Mouse (Mus musculus): Measurements from ENCODE around the gene Cmbl. TPM values are rescaled to one million over a fixed set of nuclear protein-coding genes. Genes with fewer than 3 reads are reported as not detected.

Cmbl gene
- polyA plus RNA-seq, 1 experiment from 2014 or later, result 1.7 TPM

DNA sequence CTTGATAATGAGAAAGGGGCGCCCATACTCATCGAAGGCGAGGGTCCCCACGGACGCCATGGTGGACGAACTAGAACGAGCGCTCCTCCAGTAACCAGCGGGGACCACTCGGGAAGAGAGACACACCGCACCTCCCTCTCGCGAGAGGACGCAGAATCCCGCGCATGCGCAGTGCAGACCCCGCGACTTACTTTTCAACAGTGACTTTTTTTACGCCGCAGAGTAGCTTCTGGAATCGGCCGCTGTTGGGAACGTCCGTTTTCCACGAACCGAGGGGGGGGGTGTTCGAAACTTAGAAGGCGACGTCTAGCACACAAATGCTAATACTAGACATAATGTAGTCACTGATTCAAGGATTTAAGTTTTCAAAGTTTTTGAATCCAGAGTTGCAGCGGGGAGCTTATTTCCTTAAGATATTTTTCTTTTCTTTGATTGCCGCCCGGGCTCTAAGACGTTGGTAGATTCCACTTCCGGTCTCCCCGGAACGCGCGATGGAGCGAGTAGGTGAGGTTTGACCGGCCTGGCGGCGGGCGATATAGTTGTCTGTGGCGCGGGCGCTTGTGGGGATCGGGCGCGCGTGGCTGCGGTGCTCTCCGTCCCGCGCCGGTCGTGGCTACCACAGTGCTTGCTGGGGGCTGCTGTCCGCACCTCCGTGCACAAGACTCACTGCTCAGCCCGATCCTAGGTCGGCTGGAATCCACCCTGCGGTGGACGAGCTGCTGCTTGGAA lies 36.6 kb downstream of the Cmbl start, which contains the start of the genes Cct5 and Fam173b:
Cct5 (minus strand) TSS at position 159 of the 729 bp plus-strand sequence.
Fam173b (plus strand) TSS at position 207 of the 729 bp plus-strand sequence.
- under 1% methylated on average over 63 of the region's 63 CpGs for WGBS
- peak within 1 kb of the TSS; percentile 93 for H3K4me2 ChIP-seq (ENCODE audit: low read depth, low read length)
- H3K4me1 ChIP-seq (ENCODE audit: control insufficient read depth, insufficient read depth, low read length), result peaks cover 26% of the 10 kb centered on the region
- H3K9ac ChIP-seq (replicated peaks; ENCODE audit: low read depth, low read length), result peak within 1 kb of the TSS; percentile 86
- H3K4me3 ChIP-seq (ENCODE audit: low read depth, low read length), result peak within 1 kb of the TSS; percentile 88
- H3K27ac ChIP-seq (ENCODE audit: low read depth, low read length), result peak within 1 kb of the TSS; percentile 94
- peak; percentile 92 for ATAC-seq (ENCODE audit: low read depth)
- no peaks in the 10 kb centered on the region for H3K9me3 ChIP-seq (ENCODE audit: control insufficient read depth, low read length)
- 0 out of 2 replicates have a peak, but pooled peaks cover 4% of the 10 kb centered on the region for H3K36me3 ChIP-seq (ENCODE audit: control insufficient read depth, insufficient read depth, low read length)
- no peaks in the 10 kb centered on the region for H3K27me3 ChIP-seq (ENCODE audit: control insufficient read depth, insufficient read depth, low read length)

DNA sequence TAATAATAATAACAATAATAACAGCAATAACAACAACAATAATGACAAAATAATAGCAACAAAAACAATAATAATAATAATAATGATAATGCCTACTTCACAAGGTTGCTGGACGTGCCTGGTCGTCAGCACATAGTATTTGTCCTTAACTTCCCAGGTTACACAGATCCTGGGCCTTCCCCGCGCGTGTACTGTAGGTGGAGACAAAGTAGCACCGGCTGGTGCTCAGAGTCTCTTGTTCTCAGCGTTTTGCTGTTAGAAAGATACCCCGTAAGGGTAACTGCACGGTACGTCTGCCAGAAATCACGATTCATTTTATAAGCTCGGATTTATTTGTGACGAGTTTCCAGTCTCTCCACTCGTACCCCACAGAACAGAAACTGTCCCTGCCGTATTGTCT lies 37.2 kb downstream of the Cmbl start:
- peak; percentile 82 for ATAC-seq (ENCODE audit: low read depth)
- peak overlapping the region; percentile 94 for H3K27ac ChIP-seq (ENCODE audit: low read depth, low read length)
- H3K9ac ChIP-seq (replicated peaks; ENCODE audit: low read depth, low read length), result peak overlapping the region; percentile 86
- no peaks in the 10 kb centered on the region for H3K9me3 ChIP-seq (ENCODE audit: control insufficient read depth, low read length)
- peak overlapping the region; percentile 88 for H3K4me3 ChIP-seq (ENCODE audit: low read depth, low read length)
- 0 out of 2 replicates have a peak, but pooled peaks cover under 1% of the 10 kb centered on the region for H3K36me3 ChIP-seq (ENCODE audit: control insufficient read depth, insufficient read depth, low read length)
- H3K4me2 ChIP-seq (ENCODE audit: low read depth, low read length), result peak overlapping the region; percentile 61
- 4% methylated on average over 15 of the region's 15 CpGs for WGBS
- H3K27me3 ChIP-seq (ENCODE audit: control insufficient read depth, insufficient read depth, low read length), result no peaks in the 10 kb centered on the region
- peaks cover 26% of the 10 kb centered on the region for H3K4me1 ChIP-seq (ENCODE audit: control insufficient read depth, insufficient read depth, low read length)

DNA sequence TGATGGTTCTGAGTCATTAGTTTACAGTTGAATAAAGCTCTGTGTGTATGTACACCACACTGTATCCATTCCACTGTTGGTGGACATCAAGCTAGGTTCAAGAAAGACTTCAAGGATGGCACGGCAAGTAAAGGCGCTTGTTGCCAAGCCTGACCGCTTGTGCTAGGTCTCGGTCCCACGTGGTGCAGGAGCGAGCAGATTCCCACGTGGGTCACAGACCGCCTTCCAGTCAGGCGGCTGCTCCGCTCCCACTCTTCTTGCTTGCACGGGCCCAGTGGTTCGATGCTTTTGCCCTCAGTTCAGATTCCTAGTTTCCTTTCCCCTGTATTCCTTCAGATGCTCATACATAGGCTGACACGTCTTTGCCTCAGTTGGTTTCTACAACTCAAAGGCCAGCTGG lies 37.9 kb downstream of the Cmbl start:
- Histone ChIP-seq H3K27me3 (ENCODE audit: control insufficient read depth, insufficient read depth, low read length) (no peaks in the 10 kb centered on the region), H3K9ac (replicated peaks; ENCODE audit: low read depth, low read length) (peak overlapping the region; percentile 86; the same call in 1 of the 2 replicates), H3K4me3 (ENCODE audit: low read depth, low read length) (peak overlapping the region; percentile 88), H3K4me2 (ENCODE audit: low read depth, low read length) (peak overlapping the region; percentile 61), H3K27ac (ENCODE audit: low read depth, low read length) (no peak overlapping the region), H3K4me1 (ENCODE audit: control insufficient read depth, insufficient read depth, low read length) (peaks cover 26% of the 10 kb centered on the region), H3K9me3 (ENCODE audit: control insufficient read depth, low read length) (no peaks in the 10 kb centered on the region), H3K36me3 (ENCODE audit: control insufficient read depth, insufficient read depth, low read length) (no peaks in the 10 kb centered on the region)
- 87% methylated on average over 13 of the region's 13 CpGs for WGBS
- ATAC-seq (ENCODE audit: low read depth), result no peak

DNA sequence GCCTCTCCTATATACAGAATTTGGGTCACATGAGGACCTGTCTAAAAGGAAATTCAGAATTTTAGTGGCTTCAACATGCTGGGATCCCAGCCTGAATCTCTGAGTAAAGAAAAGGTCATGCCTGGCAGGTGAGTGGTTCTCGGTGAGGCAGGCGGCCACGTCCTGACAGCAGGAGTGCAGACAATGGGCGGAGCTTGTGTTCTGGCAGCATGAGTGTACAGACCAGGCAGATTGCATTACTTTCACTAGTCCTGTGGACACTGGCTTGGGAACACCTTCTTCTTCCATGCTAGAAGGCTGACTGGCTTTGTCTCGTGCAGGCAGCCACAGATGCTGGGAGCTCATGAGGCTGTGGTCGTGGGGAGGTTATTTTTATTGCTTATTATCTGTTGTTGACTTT lies 41.6 kb downstream of the Cmbl start:
- Histone ChIP-seq H3K27ac (ENCODE audit: low read depth, low read length) (no peak overlapping the region), H3K4me1 (ENCODE audit: control insufficient read depth, insufficient read depth, low read length) (peaks cover 6% of the 10 kb centered on the region; the same call in 1 of the 2 replicates), H3K4me2 (ENCODE audit: low read depth, low read length) (no peak overlapping the region), H3K36me3 (ENCODE audit: control insufficient read depth, insufficient read depth, low read length) (no peaks in the 10 kb centered on the region), H3K4me3 (ENCODE audit: low read depth, low read length) (no peak overlapping the region), H3K27me3 (ENCODE audit: control insufficient read depth, insufficient read depth, low read length) (no peaks in the 10 kb centered on the region), H3K9me3 (ENCODE audit: control insufficient read depth, low read length) (no peaks in the 10 kb centered on the region), H3K9ac (replicated peaks; ENCODE audit: low read depth, low read length) (no peak overlapping the region)
- ATAC-seq (ENCODE audit: low read depth), result no peak
- WGBS, result 66% methylated on average over 6 of the region's 6 CpGs

DNA sequence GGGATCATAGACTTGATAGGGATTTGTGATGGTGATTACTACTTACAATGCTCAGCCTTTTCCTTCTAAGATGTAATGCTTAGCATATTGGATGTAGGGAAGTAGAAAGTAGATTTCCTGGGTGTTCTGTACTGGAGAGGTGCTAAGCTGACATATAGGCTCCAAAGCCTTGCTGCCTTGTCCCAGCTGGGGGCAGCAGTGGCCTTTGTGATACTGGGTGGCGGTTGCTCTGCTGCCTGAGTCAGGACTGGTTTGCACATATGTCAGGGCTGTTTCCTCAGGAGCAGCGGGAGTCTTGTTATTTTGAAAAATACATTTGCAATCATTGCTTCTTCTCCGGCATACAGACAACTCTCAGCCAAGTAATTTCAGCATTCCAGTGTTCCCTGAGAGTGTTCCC lies 45.8 kb downstream of the Cmbl start:
- no peaks in the 10 kb centered on the region for H3K4me1 ChIP-seq (ENCODE audit: control insufficient read depth, insufficient read depth, low read length)
- H3K4me2 ChIP-seq (ENCODE audit: low read depth, low read length), result no peak overlapping the region
- H3K27ac ChIP-seq (ENCODE audit: low read depth, low read length), result no peak overlapping the region
- no peaks in the 10 kb centered on the region for H3K27me3 ChIP-seq (ENCODE audit: control insufficient read depth, insufficient read depth, low read length)
- no peak overlapping the region for H3K4me3 ChIP-seq (ENCODE audit: low read depth, low read length)
- H3K36me3 ChIP-seq (ENCODE audit: control insufficient read depth, insufficient read depth, low read length), result no peaks in the 10 kb centered on the region
- 62% methylated on average over 3 of the region's 3 CpGs for WGBS
- H3K9me3 ChIP-seq (ENCODE audit: control insufficient read depth, low read length), result no peaks in the 10 kb centered on the region
- ATAC-seq (ENCODE audit: low read depth), result peak; percentile 89; the same call in 1 of the 2 replicates
- H3K9ac ChIP-seq (replicated peaks; ENCODE audit: low read depth, low read length), result no peak overlapping the region

DNA sequence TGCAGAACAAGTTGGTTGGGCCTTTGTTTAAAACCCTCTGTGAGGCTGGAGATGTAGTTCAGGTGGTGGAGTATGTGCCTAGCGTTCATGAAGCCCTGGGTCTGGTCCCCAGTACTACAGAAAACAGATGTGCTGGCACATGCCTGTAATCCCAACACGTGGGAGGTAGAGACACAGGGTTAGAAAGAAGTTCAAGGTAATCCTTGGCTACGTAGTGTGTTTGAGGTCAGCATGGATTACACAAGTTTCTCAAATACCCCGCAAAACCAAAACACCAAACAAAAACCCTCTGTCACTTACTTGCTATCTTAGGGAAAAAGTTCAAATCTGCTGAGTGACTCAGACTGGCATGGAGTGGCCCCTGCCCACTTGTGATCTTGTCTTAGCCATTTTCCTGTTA lies 46.8 kb downstream of the Cmbl start:
- ATAC-seq (ENCODE audit: low read depth), result no peak
- Histone ChIP-seq H3K27ac (ENCODE audit: low read depth, low read length) (no peak overlapping the region), H3K4me2 (ENCODE audit: low read depth, low read length) (no peak overlapping the region), H3K9me3 (ENCODE audit: control insufficient read depth, low read length) (no peaks in the 10 kb centered on the region), H3K27me3 (ENCODE audit: control insufficient read depth, insufficient read depth, low read length) (no peaks in the 10 kb centered on the region), H3K9ac (replicated peaks; ENCODE audit: low read depth, low read length) (no peak overlapping the region), H3K36me3 (ENCODE audit: control insufficient read depth, insufficient read depth, low read length) (no peaks in the 10 kb centered on the region), H3K4me1 (ENCODE audit: control insufficient read depth, insufficient read depth, low read length) (no peaks in the 10 kb centered on the region), H3K4me3 (ENCODE audit: low read depth, low read length) (no peak overlapping the region)
- WGBS, result 95% methylated on average over 4 of the region's 4 CpGs

DNA sequence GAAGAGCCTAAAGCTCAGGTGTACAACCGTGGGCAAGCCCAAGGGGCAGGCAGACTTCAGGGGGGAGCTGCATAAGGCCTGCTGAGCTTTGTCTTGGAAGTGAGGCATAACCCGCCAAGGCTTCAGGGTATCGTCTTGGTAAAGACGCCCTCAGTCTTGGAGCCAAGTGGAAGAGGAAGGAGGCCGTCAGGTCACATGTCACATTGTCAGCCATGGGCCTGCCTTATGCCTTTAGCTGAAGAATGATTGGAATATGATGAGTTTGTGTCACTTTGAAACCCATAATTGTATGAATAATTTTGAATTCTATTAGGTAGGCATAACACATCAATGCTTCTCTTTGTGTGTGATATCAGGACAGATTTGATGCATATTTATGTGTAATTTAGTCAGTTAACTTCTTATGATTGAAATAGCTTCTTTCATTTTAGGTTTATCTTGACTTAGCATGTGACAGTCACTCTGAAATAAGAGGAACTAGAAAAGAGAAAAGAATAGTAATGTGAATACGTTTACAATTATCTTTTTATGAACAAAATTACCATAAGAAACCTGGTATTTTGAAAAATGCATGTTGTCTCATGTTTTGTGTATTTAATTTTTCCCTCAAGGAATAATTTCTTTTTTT lies 48.8 kb downstream of the Cmbl start:
- H3K36me3 ChIP-seq (ENCODE audit: control insufficient read depth, insufficient read depth, low read length), result no peaks in the 10 kb centered on the region
- no peaks in the 10 kb centered on the region for H3K9me3 ChIP-seq (ENCODE audit: control insufficient read depth, low read length)
- no peak overlapping the region for H3K4me3 ChIP-seq (ENCODE audit: low read depth, low read length)
- no peak for ATAC-seq (ENCODE audit: low read depth)
- no peak overlapping the region for H3K4me2 ChIP-seq (ENCODE audit: low read depth, low read length)
- WGBS, result 94% methylated on average over 6 of the region's 6 CpGs
- H3K27ac ChIP-seq (ENCODE audit: low read depth, low read length), result no peak overlapping the region
- H3K27me3 ChIP-seq (ENCODE audit: control insufficient read depth, insufficient read depth, low read length), result no peaks in the 10 kb centered on the region
- no peak overlapping the region for H3K9ac ChIP-seq (replicated peaks; ENCODE audit: low read depth, low read length)
- no peaks in the 10 kb centered on the region for H3K4me1 ChIP-seq (ENCODE audit: control insufficient read depth, insufficient read depth, low read length)

DNA sequence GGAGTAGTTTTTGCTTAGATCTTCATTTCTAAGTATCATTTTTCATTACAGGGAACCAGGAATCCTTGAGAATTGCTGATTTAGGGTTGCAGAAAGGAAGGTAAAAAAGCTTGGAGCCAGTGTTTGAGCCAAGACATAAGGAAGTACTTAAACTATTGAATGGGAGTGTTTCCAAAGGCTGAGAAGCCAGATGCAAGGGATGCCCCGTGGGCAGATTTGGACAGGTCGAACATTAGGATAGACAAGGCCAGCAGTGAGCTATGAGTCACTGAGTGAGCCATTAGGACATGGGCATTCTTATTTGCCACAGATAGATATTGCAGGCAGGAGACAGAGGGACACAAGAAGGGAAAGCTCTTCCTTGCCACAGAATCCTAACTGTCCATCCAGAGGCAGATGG lies 49.5 kb downstream of the Cmbl start:
- WGBS, result 86% methylated on average over 2 of the region's 2 CpGs
- Histone ChIP-seq H3K4me1 (ENCODE audit: control insufficient read depth, insufficient read depth, low read length) (no peaks in the 10 kb centered on the region), H3K27me3 (ENCODE audit: control insufficient read depth, insufficient read depth, low read length) (no peaks in the 10 kb centered on the region), H3K4me2 (ENCODE audit: low read depth, low read length) (no peak overlapping the region), H3K9me3 (ENCODE audit: control insufficient read depth, low read length) (no peaks in the 10 kb centered on the region), H3K9ac (replicated peaks; ENCODE audit: low read depth, low read length) (no peak overlapping the region), H3K4me3 (ENCODE audit: low read depth, low read length) (no peak overlapping the region), H3K27ac (ENCODE audit: low read depth, low read length) (no peak overlapping the region), H3K36me3 (ENCODE audit: control insufficient read depth, insufficient read depth, low read length) (no peaks in the 10 kb centered on the region)
- no peak for ATAC-seq (ENCODE audit: low read depth)

DNA sequence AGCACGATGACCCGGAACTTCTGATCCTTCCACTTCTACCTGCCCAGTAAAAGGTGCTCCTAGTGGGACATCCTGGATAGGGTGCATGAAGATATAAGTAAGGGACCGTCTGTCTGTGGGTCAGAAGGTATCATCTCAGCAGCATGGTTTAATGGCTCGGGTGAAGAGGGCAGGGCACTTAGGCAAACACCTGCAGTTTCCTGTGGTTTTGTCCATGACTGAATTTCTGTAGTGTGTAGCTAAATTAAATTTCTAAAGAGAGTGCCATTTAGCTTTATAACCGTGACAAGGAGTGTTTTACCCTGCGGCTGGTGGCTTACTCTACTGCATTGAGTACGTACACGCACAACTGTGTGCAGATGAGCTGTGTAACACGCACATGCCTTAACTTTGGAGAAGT lies 52.1 kb downstream of the Cmbl start:
- Histone ChIP-seq H3K36me3 (ENCODE audit: control insufficient read depth, insufficient read depth, low read length) (no peaks in the 10 kb centered on the region), H3K4me3 (ENCODE audit: low read depth, low read length) (no peak overlapping the region), H3K27ac (ENCODE audit: low read depth, low read length) (no peak overlapping the region), H3K27me3 (ENCODE audit: control insufficient read depth, insufficient read depth, low read length) (no peaks in the 10 kb centered on the region), H3K4me2 (ENCODE audit: low read depth, low read length) (no peak overlapping the region), H3K9me3 (ENCODE audit: control insufficient read depth, low read length) (no peaks in the 10 kb centered on the region), H3K4me1 (ENCODE audit: control insufficient read depth, insufficient read depth, low read length) (no peaks in the 10 kb centered on the region), H3K9ac (replicated peaks; ENCODE audit: low read depth, low read length) (no peak overlapping the region)
- 86% methylated on average over 9 of the region's 9 CpGs for WGBS
- ATAC-seq (ENCODE audit: low read depth), result no peak

Measured in neural tube, embryonic 14.5 days (tissue).